Mouse (Mus musculus): Measurements from ENCODE around the gene Gabra6. TPM values are rescaled to one million over a fixed set of nuclear protein-coding genes. Genes with fewer than 3 reads are reported as not detected.

Gene Gabra6
- polyA plus RNA-seq (2014; fragmentation: Nextera tagmentation; extraction: Ambion mirVana) = not detected in 2 replicates

DNA sequence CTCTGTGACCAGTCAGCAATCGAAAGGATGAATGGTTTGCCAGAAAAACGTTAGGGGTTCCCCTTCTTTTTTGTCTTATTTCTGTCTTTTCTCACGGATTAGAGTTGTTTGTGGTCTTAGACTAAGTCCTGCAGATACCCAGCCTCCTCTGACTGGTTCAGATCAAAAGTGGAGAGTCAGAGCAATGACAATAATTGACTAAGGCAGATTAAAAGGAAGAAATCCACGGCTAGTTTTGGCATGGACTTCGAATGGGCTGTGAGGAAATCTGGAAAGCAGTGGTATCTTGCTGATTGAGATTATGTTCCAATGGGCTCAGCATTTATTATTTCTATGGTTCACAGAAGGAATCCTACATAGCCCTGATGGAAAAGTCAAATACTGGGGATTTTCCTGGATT lies at the start of gene Gabra6:
Gene Gabra6, minus strand, starts transcription at position 191 of the 400 bp plus-strand sequence.
- WGBS = 72% methylated on average over 5 of the region's 5 CpGs
- H3K27ac ChIP-seq (ENCODE audit: low read depth, low read length) = no peak within 1 kb of the TSS

DNA sequence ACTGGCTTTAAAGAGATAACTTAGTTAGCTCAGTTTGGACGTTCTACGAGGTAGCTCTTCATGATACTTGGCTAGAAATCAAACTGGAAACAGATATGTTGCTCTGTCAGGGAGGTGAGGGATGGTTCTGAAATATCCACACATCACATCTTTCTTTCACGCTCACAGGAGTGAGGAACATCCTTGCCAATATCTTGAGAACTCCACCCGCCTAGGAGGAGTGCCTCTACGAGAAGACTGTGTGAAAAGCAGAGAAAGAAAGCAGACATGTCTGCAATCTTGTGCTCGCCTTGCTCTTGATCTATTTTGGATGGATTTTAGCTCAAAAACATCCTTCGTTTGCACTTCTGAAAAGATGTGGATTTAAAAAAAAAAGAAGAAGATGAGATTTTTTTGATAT lies 44.7 kb upstream of the Gabra6 start:
- no peak for DNase-seq (ENCODE audit: low spot score)
- WGBS = 87% methylated on average over 7 of the region's 7 CpGs
- Histone ChIP-seq H3K4me1 (replicated peaks; ENCODE audit: control insufficient read depth, insufficient read depth, low read length) (no peaks in the 10 kb centered on the region), H3K9me3 (ENCODE audit: control insufficient read depth, low read length) (no peaks in the 10 kb centered on the region), H3K27ac (ENCODE audit: low read depth, low read length) (no peak overlapping the region), H3K4me2 (ENCODE audit: low read depth, low read length, severe bottlenecking) (no peak overlapping the region), H3K36me3 (ENCODE audit: control insufficient read depth, insufficient read depth, low read length) (no peaks in the 10 kb centered on the region), H3K9ac (ENCODE audit: low read length) (no peak overlapping the region), H3K27me3 (ENCODE audit: control insufficient read depth, insufficient read depth, low read length) (no peaks in the 10 kb centered on the region), H3K4me3 (ENCODE audit: low read depth, low read length) (no peak overlapping the region)
- no peak for ATAC-seq (replicated peaks; ENCODE audit: low FRiP score)

More for the DNA sequence above, at the start of gene Gabra6:
- H3K36me3 ChIP-seq (ENCODE audit: control insufficient read depth, insufficient read depth, low read length) = no peaks in the 10 kb centered on the region
- ATAC-seq (replicated peaks; ENCODE audit: low FRiP score) = no peak
- H3K9ac ChIP-seq (ENCODE audit: low read length) = no peak within 1 kb of the TSS
- H3K27me3 ChIP-seq (ENCODE audit: control insufficient read depth, insufficient read depth, low read length) = no peaks in the 10 kb centered on the region
- no peak for DNase-seq (ENCODE audit: low spot score)
- H3K9me3 ChIP-seq (ENCODE audit: control insufficient read depth, low read length) = no peaks in the 10 kb centered on the region
- no peak within 1 kb of the TSS for H3K4me3 ChIP-seq (ENCODE audit: low read depth, low read length)
- H3K4me2 ChIP-seq (ENCODE audit: low read depth, low read length, severe bottlenecking) = no peak within 1 kb of the TSS
- no peaks in the 10 kb centered on the region for H3K4me1 ChIP-seq (replicated peaks; ENCODE audit: control insufficient read depth, insufficient read depth, low read length)

GRCm38 (mm10) chr11:42332121-42332520 lies 11.2 kb upstream of the Gabra6 start:
- H3K4me2 ChIP-seq (ENCODE audit: low read depth, low read length, severe bottlenecking) = no peak overlapping the region
- no peaks in the 10 kb centered on the region for H3K9me3 ChIP-seq (ENCODE audit: control insufficient read depth, low read length)
- DNase-seq (ENCODE audit: low spot score) = no peak
- no peaks in the 10 kb centered on the region for H3K4me1 ChIP-seq (replicated peaks; ENCODE audit: control insufficient read depth, insufficient read depth, low read length)
- H3K4me3 ChIP-seq (ENCODE audit: low read depth, low read length) = no peak overlapping the region
- WGBS = 90% methylated on average over 3 of the region's 3 CpGs
- no peak for ATAC-seq (replicated peaks; ENCODE audit: low FRiP score)
- H3K27ac ChIP-seq (ENCODE audit: low read depth, low read length) = no peak overlapping the region
- no peaks in the 10 kb centered on the region for H3K36me3 ChIP-seq (ENCODE audit: control insufficient read depth, insufficient read depth, low read length)
- no peak overlapping the region for H3K9ac ChIP-seq (ENCODE audit: low read length)
- no peaks in the 10 kb centered on the region for H3K27me3 ChIP-seq (ENCODE audit: control insufficient read depth, insufficient read depth, low read length)

DNA sequence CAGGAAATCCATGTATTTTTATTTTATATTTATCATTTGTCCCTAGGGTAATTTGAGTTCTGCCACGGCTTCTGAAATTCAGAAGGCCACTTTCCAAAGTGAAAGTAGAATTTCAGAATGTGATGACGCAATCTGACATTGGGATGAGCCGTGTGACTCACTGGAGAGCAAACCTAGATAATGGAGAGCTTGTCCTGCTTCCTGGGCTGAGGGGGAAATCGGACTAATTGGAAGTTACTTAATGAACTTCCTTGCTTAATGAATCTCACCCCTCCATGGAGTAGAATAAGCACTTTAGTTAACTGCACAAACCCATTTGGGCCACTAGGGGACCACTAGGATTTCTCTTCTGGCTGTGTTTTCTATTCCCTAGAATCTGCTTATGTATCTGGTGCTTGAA lies 5.4 kb upstream of the Gabra6 start:
- DNase-seq (ENCODE audit: low spot score) (no peak), ATAC-seq (replicated peaks; ENCODE audit: low FRiP score) (no peak)
- Histone ChIP-seq H3K36me3 (ENCODE audit: control insufficient read depth, insufficient read depth, low read length) (no peaks in the 10 kb centered on the region), H3K4me3 (ENCODE audit: low read depth, low read length) (no peak overlapping the region), H3K9ac (ENCODE audit: low read length) (no peak overlapping the region), H3K4me1 (replicated peaks; ENCODE audit: control insufficient read depth, insufficient read depth, low read length) (no peaks in the 10 kb centered on the region), H3K4me2 (ENCODE audit: low read depth, low read length, severe bottlenecking) (no peak overlapping the region), H3K9me3 (ENCODE audit: control insufficient read depth, low read length) (no peaks in the 10 kb centered on the region), H3K27me3 (ENCODE audit: control insufficient read depth, insufficient read depth, low read length) (no peaks in the 10 kb centered on the region), H3K27ac (ENCODE audit: low read depth, low read length) (no peak overlapping the region)
- WGBS = 84% methylated on average over 4 of the region's 4 CpGs

DNA sequence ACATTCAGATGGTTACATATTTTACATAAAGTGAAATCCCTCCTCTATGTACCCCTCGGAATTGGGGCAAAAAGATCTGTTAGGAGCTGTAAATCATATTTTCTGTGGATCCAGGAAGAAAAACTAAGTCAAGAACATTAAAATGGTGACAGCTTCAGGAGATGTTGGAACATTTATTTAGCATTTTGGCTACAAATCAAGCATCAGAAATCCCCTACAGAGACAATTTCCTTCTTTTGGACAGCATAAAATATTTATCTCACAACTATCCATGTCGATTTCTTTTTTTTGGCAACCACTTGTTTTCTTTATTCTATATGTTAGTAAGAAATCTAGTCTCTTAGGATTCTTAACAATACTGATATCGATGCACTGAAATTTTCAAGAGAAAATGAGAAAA lies 688 bp upstream of the Gabra6 start:
- DNase-seq (ENCODE audit: low spot score) = no peak

GRCm38 (mm10) chr11:42319521-42319920 lies 1.4 kb downstream of the Gabra6 start:
- no peaks in the 10 kb centered on the region for H3K36me3 ChIP-seq (ENCODE audit: control insufficient read depth, insufficient read depth, low read length)
- DNase-seq (ENCODE audit: low spot score) = no peak
- no peak overlapping the region for H3K27ac ChIP-seq (ENCODE audit: low read depth, low read length)
- no peak overlapping the region for H3K9ac ChIP-seq (ENCODE audit: low read length)
- H3K9me3 ChIP-seq (ENCODE audit: control insufficient read depth, low read length) = no peaks in the 10 kb centered on the region
- H3K4me2 ChIP-seq (ENCODE audit: low read depth, low read length, severe bottlenecking) = no peak overlapping the region
- WGBS = 91% methylated on average over 3 of the region's 3 CpGs
- H3K4me3 ChIP-seq (ENCODE audit: low read depth, low read length) = no peak overlapping the region
- H3K27me3 ChIP-seq (ENCODE audit: control insufficient read depth, insufficient read depth, low read length) = no peaks in the 10 kb centered on the region
- no peak for ATAC-seq (replicated peaks; ENCODE audit: low FRiP score)
- no peaks in the 10 kb centered on the region for H3K4me1 ChIP-seq (replicated peaks; ENCODE audit: control insufficient read depth, insufficient read depth, low read length)

More for the DNA sequence above, 688 bp upstream of the Gabra6 start:
- no peaks in the 10 kb centered on the region for H3K4me1 ChIP-seq (replicated peaks; ENCODE audit: control insufficient read depth, insufficient read depth, low read length)
- no peak overlapping the region for H3K4me2 ChIP-seq (ENCODE audit: low read depth, low read length, severe bottlenecking)
- H3K27me3 ChIP-seq (ENCODE audit: control insufficient read depth, insufficient read depth, low read length) = no peaks in the 10 kb centered on the region
- H3K4me3 ChIP-seq (ENCODE audit: low read depth, low read length) = no peak overlapping the region
- 89% methylated on average over 3 of the region's 3 CpGs for WGBS
- no peak overlapping the region for H3K9ac ChIP-seq (ENCODE audit: low read length)
- ATAC-seq (replicated peaks; ENCODE audit: low FRiP score) = no peak
- H3K9me3 ChIP-seq (ENCODE audit: control insufficient read depth, low read length) = no peaks in the 10 kb centered on the region
- H3K27ac ChIP-seq (ENCODE audit: low read depth, low read length) = no peak overlapping the region
- H3K36me3 ChIP-seq (ENCODE audit: control insufficient read depth, insufficient read depth, low read length) = no peaks in the 10 kb centered on the region

DNA sequence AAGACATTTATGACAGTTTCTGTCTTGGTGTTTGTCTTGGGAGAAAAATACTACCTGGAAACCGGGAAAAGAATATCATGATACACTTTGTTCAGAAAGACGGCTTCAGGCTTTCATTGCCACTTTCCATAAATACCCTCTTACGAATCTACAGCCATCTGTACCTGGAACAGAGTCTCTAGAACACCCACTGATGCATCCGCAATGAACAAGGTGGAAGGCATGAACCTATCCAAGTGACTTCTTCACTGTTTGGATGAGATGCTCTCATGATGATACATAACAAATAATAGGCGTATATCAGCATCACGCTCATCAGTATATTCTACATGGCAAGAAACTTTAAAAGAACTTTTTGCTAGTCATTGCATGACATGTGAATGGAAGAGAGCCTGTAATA lies 1.8 kb downstream of the Gabra6 start:
- no peak overlapping the region for H3K9ac ChIP-seq (ENCODE audit: low read length)
- no peak overlapping the region for H3K4me3 ChIP-seq (ENCODE audit: low read depth, low read length)
- H3K4me2 ChIP-seq (ENCODE audit: low read depth, low read length, severe bottlenecking) = no peak overlapping the region
- no peaks in the 10 kb centered on the region for H3K4me1 ChIP-seq (replicated peaks; ENCODE audit: control insufficient read depth, insufficient read depth, low read length)
- no peaks in the 10 kb centered on the region for H3K36me3 ChIP-seq (ENCODE audit: control insufficient read depth, insufficient read depth, low read length)
- ATAC-seq (replicated peaks; ENCODE audit: low FRiP score) (no peak), DNase-seq (ENCODE audit: low spot score) (no peak)
- no peak overlapping the region for H3K27ac ChIP-seq (ENCODE audit: low read depth, low read length)
- H3K27me3 ChIP-seq (ENCODE audit: control insufficient read depth, insufficient read depth, low read length) = no peaks in the 10 kb centered on the region
- no peaks in the 10 kb centered on the region for H3K9me3 ChIP-seq (ENCODE audit: control insufficient read depth, low read length)
- 93% methylated on average over 6 of the region's 6 CpGs for WGBS

DNA sequence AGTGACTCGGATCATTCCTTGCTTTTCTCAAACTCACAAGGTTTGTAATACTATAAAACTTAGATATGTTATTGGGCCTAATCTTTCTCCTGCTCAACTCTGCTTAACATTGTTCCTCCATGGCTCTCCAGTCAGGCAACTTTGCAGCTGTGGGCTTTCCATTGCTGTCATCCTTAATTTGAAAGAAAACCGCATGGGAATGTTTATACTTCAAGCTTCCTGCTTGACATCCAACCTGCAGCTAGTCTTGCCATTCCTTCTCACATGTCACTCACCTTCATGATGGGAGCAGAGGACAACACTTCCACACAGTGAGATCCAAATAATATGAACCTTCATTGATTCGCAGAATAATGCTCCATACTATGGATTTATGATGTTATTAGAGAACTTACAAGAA lies 2.9 kb downstream of the Gabra6 start:
- DNase-seq (ENCODE audit: low spot score) (no peak), ATAC-seq (replicated peaks; ENCODE audit: low FRiP score) (no peak)
- no peaks in the 10 kb centered on the region for H3K4me1 ChIP-seq (replicated peaks; ENCODE audit: control insufficient read depth, insufficient read depth, low read length)
- no peak overlapping the region for H3K4me2 ChIP-seq (ENCODE audit: low read depth, low read length, severe bottlenecking)
- no peaks in the 10 kb centered on the region for H3K9me3 ChIP-seq (ENCODE audit: control insufficient read depth, low read length)
- H3K4me3 ChIP-seq (ENCODE audit: low read depth, low read length) = no peak overlapping the region
- no peak overlapping the region for H3K9ac ChIP-seq (ENCODE audit: low read length)
- H3K27ac ChIP-seq (ENCODE audit: low read depth, low read length) = no peak overlapping the region
- WGBS = 88% methylated on average over 3 of the region's 3 CpGs
- H3K27me3 ChIP-seq (ENCODE audit: control insufficient read depth, insufficient read depth, low read length) = no peaks in the 10 kb centered on the region
- no peaks in the 10 kb centered on the region for H3K36me3 ChIP-seq (ENCODE audit: control insufficient read depth, insufficient read depth, low read length)

GRCm38 (mm10) chr11:42314850-42315249 lies 6.0 kb downstream of the Gabra6 start:
- Histone ChIP-seq H3K9ac (ENCODE audit: low read length) (no peak overlapping the region), H3K27ac (ENCODE audit: low read depth, low read length) (no peak overlapping the region), H3K9me3 (ENCODE audit: control insufficient read depth, low read length) (no peaks in the 10 kb centered on the region), H3K4me2 (ENCODE audit: low read depth, low read length, severe bottlenecking) (peak overlapping the region; percentile 5; the same call in 1 of the 2 replicates), H3K4me1 (replicated peaks; ENCODE audit: control insufficient read depth, insufficient read depth, low read length) (no peaks in the 10 kb centered on the region), H3K36me3 (ENCODE audit: control insufficient read depth, insufficient read depth, low read length) (no peaks in the 10 kb centered on the region), H3K4me3 (ENCODE audit: low read depth, low read length) (no peak overlapping the region), H3K27me3 (ENCODE audit: control insufficient read depth, insufficient read depth, low read length) (no peaks in the 10 kb centered on the region)
- 6% methylated on average over 6 of the region's 6 CpGs for WGBS
- DNase-seq (ENCODE audit: low spot score) (peak; percentile 61), ATAC-seq (replicated peaks; ENCODE audit: low FRiP score) (peak; percentile 84)
